In genomic region chr1:191396446-191396845, GRCm38 (mm10) we compare ENCODE assay signal across 8 mouse cellular contexts. TPM values are rescaled to one million over a fixed set of nuclear protein-coding genes. Genes with fewer than 3 reads are reported as not detected.
A peak's percentile ranks its signal among the peaks of the same experiment; 100 is the strongest.
DNase-seq lines count a peak whose midpoint lies in the region; ATAC-seq and TF ChIP-seq lines count a peak whose summit lies in the region.

No protein-coding gene starts in this region.

- peak in 1 of 2 experiments; percentile 54 for DNase-seq in left cerebral cortex, adult 2 months (ENCODE audit: extremely low spot score in 1 of 2, low spot score in 2 of 2)
- no peak for DNase-seq in left cerebral cortex, postnatal 36 days (ENCODE audit: low spot score in 2 of 2)
- DNase-seq in adrenal gland, postnatal 36 days, result peak; percentile 72 to 82
- DNase-seq in gastrocnemius, adult 2 months, result peak; percentile 89
- peak; percentile 75 for DNase-seq in lung, embryonic 14.5 days
- DNase-seq in right cerebral cortex, postnatal 36 days (ENCODE audit: low spot score in 2 of 2), result peak; percentile 30 to 33
- no peak for DNase-seq in layer of hippocampus, adult 9-11 months

- WGBS in intestine, postnatal 0 days, result under 1% methylated on average over 41 of the region's 74 CpGs
- under 1% methylated on average over 59 of the region's 74 CpGs for whole genome bisulfite sequencing in lung, embryonic 14.5 days

- no peak for TF ChIP-seq CTCF in left cerebral cortex, adult 2 months (IDR thresholded peaks at IDR 0.05)
- no peak for TF ChIP-seq CTCF in gastrocnemius, adult 2 months (IDR thresholded peaks at IDR 0.05)
- no peak for TF ChIP-seq CTCF in intestine, postnatal 0 days (IDR thresholded peaks at IDR 0.05; ENCODE audit: low read depth)
- TF ChIP-seq CTCF in lung, embryonic 14.5 days (IDR thresholded peaks at IDR 0.05; ENCODE audit: low read depth), result no peak

- H3K9ac ChIP-seq in intestine, postnatal 0 days (ENCODE audit: low read depth, low read length), result peak overlapping the region; percentile 86
- peak overlapping the region; percentile 87 for H3K9ac ChIP-seq in lung, embryonic 14.5 days

- intact Hi-C loops in left cerebral cortex, adult 2 months (cut with DNase I), result loop anchor here (10.0 kb wide), 2 partner anchors 318 to 418 kb away; partner anchors contain the start of gene Lpgat1
- intact Hi-C loops in left cerebral cortex, postnatal 36 days (cut with DNase I), result loop anchor here (1.0 to 10.0 kb wide), 3 partner anchors 82 to 326 kb away; partner anchors contain the start of gene Nenf
- intact Hi-C loops in gastrocnemius, adult 2 months (cut with DNase I), result loop anchor here (5.0 kb wide), 1 partner anchor 61 kb away; no protein-coding TSS in a partner anchor

- no peaks in the 10 kb centered on the region for H3K4me1 ChIP-seq in intestine, postnatal 0 days (replicated peaks; ENCODE audit: control insufficient read depth, insufficient read depth, low read length)
- H3K4me1 ChIP-seq in lung, embryonic 14.5 days (ENCODE audit: insufficient read depth), result peaks cover 6% of the 10 kb centered on the region

- H3K36me3 ChIP-seq in intestine, postnatal 0 days (ENCODE audit: control insufficient read depth, insufficient read depth), result no peaks in the 10 kb centered on the region
- no peaks in the 10 kb centered on the region for H3K36me3 ChIP-seq in lung, embryonic 14.5 days (ENCODE audit: insufficient read depth)

- H3K4me2 ChIP-seq in intestine, postnatal 0 days (replicated peaks; ENCODE audit: low read depth), result peak overlapping the region; percentile 68
- peak overlapping the region; percentile 62 for H3K4me2 ChIP-seq in lung, embryonic 14.5 days

- H3K27me3 ChIP-seq in intestine, postnatal 0 days (replicated peaks; ENCODE audit: control insufficient read depth, insufficient read depth, low read length), result no peaks in the 10 kb centered on the region
- no peaks in the 10 kb centered on the region for H3K27me3 ChIP-seq in lung, embryonic 14.5 days (ENCODE audit: insufficient read depth, low read length)

- H3K4me3 ChIP-seq in left cerebral cortex, adult 2 months, result peak overlapping the region; percentile 94
- H3K4me3 ChIP-seq in gastrocnemius, adult 2 months, result peak overlapping the region; percentile 84
- H3K4me3 ChIP-seq in intestine, postnatal 0 days (ENCODE audit: low read depth, low read length), result peak overlapping the region; percentile 73
- H3K4me3 ChIP-seq in lung, embryonic 14.5 days (ENCODE audit: low read depth, low read length), result peak overlapping the region; percentile 76

- no peaks in the 10 kb centered on the region for H3K9me3 ChIP-seq in intestine, postnatal 0 days (ENCODE audit: control insufficient read depth)
- H3K9me3 ChIP-seq in lung, embryonic 14.5 days (ENCODE audit: low read depth, low read length), result no peaks in the 10 kb centered on the region

- peak; percentile 42 for ATAC-seq in intestine, postnatal 0 days
- ATAC-seq in lung, embryonic 14.5 days (ENCODE audit: insufficient read depth), result peak; percentile 21

- peak overlapping the region; percentile 98 for H3K27ac ChIP-seq in left cerebral cortex, adult 2 months
- H3K27ac ChIP-seq in gastrocnemius, adult 2 months, result peak overlapping the region; percentile 100
- H3K27ac ChIP-seq in intestine, postnatal 0 days (ENCODE audit: low read depth, low read length), result peak overlapping the region; percentile 98
- H3K27ac ChIP-seq in lung, embryonic 14.5 days (ENCODE audit: low read depth), result peak overlapping the region; percentile 96

RNA-seq across cellular contexts. Expression of gene Ppp2r5a, which starts 6.6 kb away (rescaled TPM):
- 10 to 100 TPM; 91.8 to 94.5 TPM for total RNA-seq in left cerebral cortex, adult 2 months (2021)
- 10 to 100 TPM; 89.0 to 95.7 TPM for total RNA-seq in left cerebral cortex, postnatal 36 days (2021)
- total RNA-seq in adrenal gland, postnatal 36 days (2021), result 100 to 1,000 TPM; 192 to 197 TPM
- total RNA-seq in gastrocnemius, adult 2 months (2021), result 10 to 100 TPM; 65.0 to 80.1 TPM
- polyA plus RNA-seq in intestine, postnatal 0 days (2015; fragmentation: Nextera tagmentation; extraction: Ambion mirVana), result 28.7 and 31.7 TPM in 2 replicates
- 40.8 and 42.7 TPM in 2 replicates for polyA plus RNA-seq in lung, embryonic 14.5 days (2014; fragmentation: Nextera tagmentation; extraction: Ambion mirVana)

Comparison
In these comparisons a context has a peak if more than half of its experiments do, and no peak if none do; other contexts are left out.
1. DNase-seq: peak in adrenal gland, postnatal 36 days (2 of 2), gastrocnemius, adult 2 months (single experiment), lung, embryonic 14.5 days (single experiment) and right cerebral cortex, postnatal 36 days (2 of 2); none in left cerebral cortex, postnatal 36 days (0 of 2) and layer of hippocampus, adult 9-11 months (single experiment).
2. Peak in every context shown above with its lines, with median percentiles within 50 percentile points of each other: H3K27ac ChIP-seq and H3K4me3 ChIP-seq.